Mouse (Mus musculus): ENCODE data around the gene Tmem121b. TPM values are rescaled to one million over a fixed set of nuclear protein-coding genes. Genes with fewer than 3 reads are reported as not detected.

Tmem121b gene
- polyA plus RNA-seq, 1 experiment from 2014 or later = not detected

DNA sequence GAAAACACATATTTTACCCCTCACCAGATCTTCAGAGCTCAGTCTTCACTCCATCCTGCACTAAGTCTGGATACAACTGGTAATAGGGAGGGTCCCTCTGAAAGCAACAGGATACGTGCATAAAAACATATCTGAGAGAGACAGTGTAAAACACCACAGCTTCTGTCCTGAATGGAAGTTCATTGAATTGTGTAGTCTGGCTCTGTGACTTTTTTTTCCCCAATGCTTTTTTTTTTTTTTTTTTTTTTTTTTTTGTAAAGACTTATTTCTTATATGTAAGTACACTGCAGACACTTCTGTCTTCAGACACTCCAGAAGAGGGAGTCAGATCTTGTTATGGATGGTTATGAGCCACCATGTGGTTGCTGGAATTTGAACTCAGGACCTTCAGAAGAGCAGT, 39.0 kb upstream of the Tmem121b start:
- Histone ChIP-seq H3K9me3 (ENCODE audit: low read length) (no peaks in the 10 kb centered on the region), H3K4me3 (ENCODE audit: low read depth, low read length) (no peak overlapping the region), H3K36me3 (replicated peaks; ENCODE audit: insufficient read depth, low read length) (no peaks in the 10 kb centered on the region), H3K27ac (ENCODE audit: low read depth) (no peak overlapping the region), H3K9ac (replicated peaks) (no peak overlapping the region), H3K4me1 (ENCODE audit: insufficient read depth) (peaks cover 22% of the 10 kb centered on the region), H3K4me2 (ENCODE audit: low read depth, low read length) (peak overlapping the region; percentile 98; the same call in 1 of the 2 replicates), H3K27me3 (ENCODE audit: insufficient read depth, low read length) (no peaks in the 10 kb centered on the region)
- no peak for ATAC-seq
- TF ChIP-seq EP300 (IDR thresholded peaks at IDR 0.05; ENCODE audit: low read depth) = no peak
- no peak for TF ChIP-seq CTCF (IDR thresholded peaks at IDR 0.05; ENCODE audit: low read depth)
- no peak for DNase-seq
- 78% methylated on average over 1 of the region's 1 CpGs for WGBS (ENCODE audit: insufficient replicate concordance)

DNA sequence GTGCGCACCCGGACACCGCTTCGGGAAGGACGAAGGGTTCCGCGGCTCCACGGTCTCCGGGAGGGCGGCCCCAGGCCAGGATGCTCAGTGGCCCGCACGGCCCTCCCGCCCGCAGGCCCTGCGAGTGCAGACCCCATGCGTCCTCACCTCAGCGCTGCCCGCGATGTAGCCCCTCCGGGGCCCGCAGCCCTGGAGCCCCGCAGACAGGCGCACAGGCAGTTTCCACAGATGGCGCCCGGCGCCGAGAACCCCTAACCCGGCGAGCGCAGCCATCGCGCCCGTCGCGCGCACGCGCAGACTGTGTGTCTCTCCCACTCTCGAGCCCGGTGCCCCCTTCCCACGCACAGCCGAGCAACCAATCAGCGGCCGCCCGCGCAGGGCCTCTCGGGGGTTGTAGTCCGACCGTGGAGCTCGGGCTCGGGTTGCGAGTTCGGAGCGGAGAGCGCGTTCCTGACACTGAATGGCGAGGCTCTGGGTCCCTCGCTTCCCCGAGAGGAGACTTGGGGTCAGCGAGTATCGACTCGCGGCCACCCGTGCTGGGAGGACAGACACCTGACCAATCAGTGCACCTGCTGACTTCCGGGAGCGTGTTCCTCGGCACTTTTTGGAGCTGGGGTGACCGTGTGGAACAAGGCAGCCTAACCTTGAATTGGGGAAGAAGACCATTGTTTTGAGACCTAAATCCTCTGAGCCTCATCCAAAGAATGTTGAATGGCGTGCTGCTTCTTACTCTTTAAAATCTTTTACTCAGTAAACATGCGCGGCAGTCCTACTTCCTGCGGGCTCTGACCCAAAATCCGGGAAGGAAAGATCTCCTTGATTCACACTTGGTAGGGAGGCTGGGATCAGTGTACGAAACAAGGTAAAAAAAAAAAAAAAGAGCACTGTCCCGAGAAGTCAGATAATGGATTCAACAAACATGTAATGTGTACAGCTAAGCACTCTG, 37.7 kb upstream of the Tmem121b start, which contains the start of gene Hdhd5:
Gene Hdhd5, minus strand, starts transcription at position 300 of the 946 bp plus-strand sequence.
- no peaks in the 10 kb centered on the region for H3K9me3 ChIP-seq (ENCODE audit: low read length)
- H3K4me2 ChIP-seq (ENCODE audit: low read depth, low read length) = peak within 1 kb of the TSS; percentile 98
- no peaks in the 10 kb centered on the region for H3K27me3 ChIP-seq (ENCODE audit: insufficient read depth, low read length)
- DNase-seq = peak; percentile 92
- ATAC-seq = peak; percentile 98
- H3K27ac ChIP-seq (ENCODE audit: low read depth) = peak within 1 kb of the TSS; percentile 78
- H3K36me3 ChIP-seq (replicated peaks; ENCODE audit: insufficient read depth, low read length) = no peaks in the 10 kb centered on the region
- H3K9ac ChIP-seq (replicated peaks) = peak within 1 kb of the TSS; percentile 85
- 0% methylated on average over 70 of the region's 75 CpGs for WGBS (ENCODE audit: insufficient replicate concordance)
- TF ChIP-seq EP300 (IDR thresholded peaks at IDR 0.05; ENCODE audit: low read depth) = no peak
- TF ChIP-seq CTCF (IDR thresholded peaks at IDR 0.05; ENCODE audit: low read depth) = no peak
- peak within 1 kb of the TSS; percentile 94 for H3K4me3 ChIP-seq (ENCODE audit: low read depth, low read length)
- H3K4me1 ChIP-seq (ENCODE audit: insufficient read depth) = peaks cover 22% of the 10 kb centered on the region

GRCm38 (mm10) chr6:120529123-120529522, 35.5 kb upstream of the Tmem121b start:
- no peak overlapping the region for H3K4me3 ChIP-seq (ENCODE audit: low read depth, low read length)
- no peaks in the 10 kb centered on the region for H3K27me3 ChIP-seq (ENCODE audit: insufficient read depth, low read length)
- 54% methylated on average over 4 of the region's 4 CpGs for WGBS (ENCODE audit: insufficient replicate concordance)
- no peak for TF ChIP-seq EP300 (IDR thresholded peaks at IDR 0.05; ENCODE audit: low read depth)
- TF ChIP-seq CTCF (IDR thresholded peaks at IDR 0.05; ENCODE audit: low read depth) = no peak
- no peak overlapping the region for H3K27ac ChIP-seq (ENCODE audit: low read depth)
- ATAC-seq (no peak), DNase-seq (no peak)
- no peak overlapping the region for H3K9ac ChIP-seq (replicated peaks)
- H3K9me3 ChIP-seq (ENCODE audit: low read length) = no peaks in the 10 kb centered on the region
- no peak overlapping the region for H3K4me2 ChIP-seq (ENCODE audit: low read depth, low read length)
- H3K36me3 ChIP-seq (replicated peaks; ENCODE audit: insufficient read depth, low read length) = no peaks in the 10 kb centered on the region
- H3K4me1 ChIP-seq (ENCODE audit: insufficient read depth) = peaks cover 22% of the 10 kb centered on the region

DNA sequence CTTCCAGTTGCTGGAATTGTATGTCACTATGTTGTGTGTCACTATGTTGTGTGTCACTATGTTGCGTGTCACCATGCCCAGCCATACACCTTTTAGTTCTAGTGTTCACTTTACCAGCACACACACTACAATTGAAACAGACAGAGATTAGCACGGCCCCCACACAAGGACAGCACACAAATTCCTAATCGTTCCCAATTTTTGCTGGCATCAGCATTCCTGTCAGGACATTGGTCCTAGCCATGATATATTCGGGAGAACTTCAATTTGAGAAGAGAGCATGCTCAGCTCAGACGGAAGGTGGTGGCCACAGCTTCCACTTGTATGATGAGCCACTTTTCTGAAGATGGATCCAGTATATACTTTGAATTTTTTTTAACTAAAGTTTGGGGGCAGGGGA, 31.2 kb upstream of the Tmem121b start:
- DNase-seq = no peak
- no peak for ATAC-seq
- H3K4me2 ChIP-seq (ENCODE audit: low read depth, low read length) = no peak overlapping the region
- no peak overlapping the region for H3K9ac ChIP-seq (replicated peaks)
- no peak for TF ChIP-seq EP300 (IDR thresholded peaks at IDR 0.05; ENCODE audit: low read depth)
- TF ChIP-seq CTCF (IDR thresholded peaks at IDR 0.05; ENCODE audit: low read depth) = no peak
- no peak overlapping the region for H3K27ac ChIP-seq (ENCODE audit: low read depth)
- no peaks in the 10 kb centered on the region for H3K27me3 ChIP-seq (ENCODE audit: insufficient read depth, low read length)
- H3K4me3 ChIP-seq (ENCODE audit: low read depth, low read length) = no peak overlapping the region
- peaks cover 5% of the 10 kb centered on the region for H3K4me1 ChIP-seq (ENCODE audit: insufficient read depth)
- H3K36me3 ChIP-seq (replicated peaks; ENCODE audit: insufficient read depth, low read length) = peaks cover 14% of the 10 kb centered on the region
- no peaks in the 10 kb centered on the region for H3K9me3 ChIP-seq (ENCODE audit: low read length)
- WGBS (ENCODE audit: insufficient replicate concordance) = 83% methylated on average over 5 of the region's 5 CpGs

GRCm38 (mm10) chr6:120519647-120520046, 26.0 kb upstream of the Tmem121b start:
- Histone ChIP-seq H3K4me1 (ENCODE audit: insufficient read depth) (peaks cover 14% of the 10 kb centered on the region), H3K27ac (ENCODE audit: low read depth) (no peak overlapping the region), H3K4me3 (ENCODE audit: low read depth, low read length) (no peak overlapping the region), H3K9me3 (ENCODE audit: low read length) (no peaks in the 10 kb centered on the region), H3K9ac (replicated peaks) (no peak overlapping the region), H3K36me3 (replicated peaks; ENCODE audit: insufficient read depth, low read length) (peaks cover 14% of the 10 kb centered on the region), H3K27me3 (ENCODE audit: insufficient read depth, low read length) (no peaks in the 10 kb centered on the region), H3K4me2 (ENCODE audit: low read depth, low read length) (no peak overlapping the region)
- TF ChIP-seq CTCF (IDR thresholded peaks at IDR 0.05; ENCODE audit: low read depth) = no peak
- no peak for TF ChIP-seq EP300 (IDR thresholded peaks at IDR 0.05; ENCODE audit: low read depth)
- WGBS (ENCODE audit: insufficient replicate concordance) = 90% methylated on average over 5 of the region's 5 CpGs
- DNase-seq = no peak
- ATAC-seq = no peak

GRCm38 (mm10) chr6:120517311-120517710, 23.7 kb upstream of the Tmem121b start:
- H3K27ac ChIP-seq (ENCODE audit: low read depth) = peak overlapping the region; percentile 46; the same call in 1 of the 2 replicates
- H3K4me3 ChIP-seq (ENCODE audit: low read depth, low read length) = no peak overlapping the region
- H3K9ac ChIP-seq (replicated peaks) = no peak overlapping the region
- no peaks in the 10 kb centered on the region for H3K27me3 ChIP-seq (ENCODE audit: insufficient read depth, low read length)
- ATAC-seq (no peak), DNase-seq (no peak)
- 79% methylated on average over 5 of the region's 5 CpGs for WGBS (ENCODE audit: insufficient replicate concordance)
- H3K4me1 ChIP-seq (ENCODE audit: insufficient read depth) = peaks cover 14% of the 10 kb centered on the region
- TF ChIP-seq EP300 (IDR thresholded peaks at IDR 0.05; ENCODE audit: low read depth) (no peak), CTCF (IDR thresholded peaks at IDR 0.05; ENCODE audit: low read depth) (no peak)
- no peak overlapping the region for H3K4me2 ChIP-seq (ENCODE audit: low read depth, low read length)
- no peaks in the 10 kb centered on the region for H3K9me3 ChIP-seq (ENCODE audit: low read length)
- peaks cover 25% of the 10 kb centered on the region for H3K36me3 ChIP-seq (replicated peaks; ENCODE audit: insufficient read depth, low read length)
